Mouse (Mus musculus) ES-Bruce4 (cell line): ENCODE data around the gene Dmpk. TPM values are rescaled to one million over a fixed set of nuclear protein-coding genes. Genes with fewer than 3 reads are reported as not detected.
"Not testable (repeated sequence)": the region's sequence is repeated elsewhere in the genome, so short reads cannot be mapped to it uniquely, and the experiment has no call there.

ENCODE experiments used
- H3K27ac ChIP-seq: 2 replicates; pipeline ENCODE4 v1.5.1; 2012; ENCODE audit warnings: low read length, inconsistent platforms; ENCODE audit not compliant: insufficient read depth
- H3K27me3 ChIP-seq: 2 replicates; pipeline ENCODE4 v1.6.1; 2012; ENCODE audit warnings: mild to moderate bottlenecking, low read length, inconsistent platforms; ENCODE audit not compliant: control insufficient read depth, poor library complexity, insufficient read depth, severe bottlenecking
- H3K36me3 ChIP-seq: 2 replicates; pipeline ENCODE4 v1.6.1; 2012; ENCODE audit warnings: inconsistent platforms, mild to moderate bottlenecking, low read length, moderate library complexity; ENCODE audit not compliant: control insufficient read depth, poor library complexity, insufficient read depth, severe bottlenecking
- H3K4me1 ChIP-seq: one replicate; pipeline ENCODE4 v1.8.1; 2011; ENCODE audit warnings: low read length; ENCODE audit not compliant: control insufficient read depth, insufficient read depth
- H3K4me3 ChIP-seq: 2 replicates; pipeline ENCODE4 v1.5.1; 2011; ENCODE audit warnings: low read depth, mild to moderate bottlenecking, low read length
- H3K9ac ChIP-seq: 2 replicates; pipeline ENCODE4 v1.6.1; 2012; ENCODE audit warnings: low read depth, mild to moderate bottlenecking, inconsistent platforms; ENCODE audit not compliant: poor library complexity, severe bottlenecking
- H3K9me3 ChIP-seq: replicated peaks from 2 replicates; pipeline ENCODE4 v1.6.1; 2012; ENCODE audit warnings: mild to moderate bottlenecking, low read length, inconsistent platforms; ENCODE audit not compliant: control insufficient read depth, poor library complexity, insufficient read depth, severe bottlenecking
- CTCF ChIP-seq: IDR thresholded peaks from one replicate; pipeline ENCODE4 v1.8.1; 2011; ENCODE audit warnings: low read depth, low read length
- EP300 ChIP-seq: IDR thresholded peaks from 2 replicates; pipeline ENCODE4 v1.6.1; 2011; ENCODE audit warnings: low read depth, low read length; ENCODE audit not compliant: insufficient read depth
- POLR2A ChIP-seq: IDR thresholded peaks from one replicate; pipeline ENCODE4 v1.8.1; 2011; ENCODE audit warnings: low read length; ENCODE audit not compliant: insufficient read depth
- polyA plus RNA-seq: library from polyadenylated mRNA; stranded (reverse); fragments of >200 nt; gene quantifications from 2 replicates; pipeline ENCODE4 v1.2.4, GENCODE M21; 2011; ENCODE audit warnings: low read depth; ENCODE audit not compliant: missing spikeins, insufficient read depth, insufficient read length

The Dmpk gene
- polyA plus RNA-seq, 1 experiment, result 19.5 TPM

GRCm38 (mm10) chr7:19057405-19057804, 26.2 kb upstream of the Dmpk start:
- no peak overlapping the region for H3K4me3 ChIP-seq
- H3K9me3 ChIP-seq, result no peaks in the 10 kb centered on the region
- no peak overlapping the region for H3K9ac ChIP-seq
- no peaks in the 10 kb centered on the region for H3K27me3 ChIP-seq
- H3K36me3 ChIP-seq, result no peaks in the 10 kb centered on the region
- H3K27ac ChIP-seq, result no peak overlapping the region
- no peak for TF ChIP-seq POLR2A
- no peak for TF ChIP-seq CTCF
- TF ChIP-seq EP300, result no peak
- no peaks in the 10 kb centered on the region for H3K4me1 ChIP-seq

DNA sequence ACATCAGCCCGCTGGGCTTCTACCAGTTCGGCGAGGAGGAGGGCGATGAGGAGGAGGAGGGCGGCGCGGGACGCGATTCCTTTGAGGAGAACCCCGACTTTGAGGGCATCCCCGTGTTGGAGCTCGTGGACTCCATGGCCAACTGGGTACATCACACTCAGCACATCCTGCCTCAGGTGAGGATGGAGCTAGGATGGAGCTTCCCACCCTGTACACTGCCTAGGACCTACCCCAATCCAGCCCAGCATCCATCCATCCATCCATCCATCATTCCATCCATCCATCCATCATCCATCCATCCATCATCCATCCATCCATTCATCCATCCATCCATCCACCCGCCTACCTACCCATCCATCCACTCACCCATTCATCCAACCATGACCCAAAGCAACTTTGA, 17.8 kb upstream of the Dmpk start:
- no peak overlapping the region for H3K27ac ChIP-seq

GRCm38 (mm10) chr7:19067063-19067462, 16.6 kb upstream of the Dmpk start:
- Histone ChIP-seq H3K27ac (no peak overlapping the region), H3K36me3 (no peaks in the 10 kb centered on the region), H3K9me3 (no peaks in the 10 kb centered on the region), H3K4me3 (no peak overlapping the region), H3K27me3 (no peaks in the 10 kb centered on the region), H3K9ac (no peak overlapping the region), H3K4me1 (no peaks in the 10 kb centered on the region)
- TF ChIP-seq EP300, result no peak
- TF ChIP-seq POLR2A, result no peak
- no peak for TF ChIP-seq CTCF

More for the DNA sequence above, 17.8 kb upstream of the Dmpk start:
- TF ChIP-seq EP300, result no peak
- no peak for TF ChIP-seq POLR2A
- no peak for TF ChIP-seq CTCF
- Histone ChIP-seq H3K9ac (no peak overlapping the region), H3K4me3 (peak overlapping the region; percentile 38), H3K27me3 (no peaks in the 10 kb centered on the region), H3K36me3 (no peaks in the 10 kb centered on the region), H3K4me1 (no peaks in the 10 kb centered on the region), H3K9me3 (no peaks in the 10 kb centered on the region)

DNA sequence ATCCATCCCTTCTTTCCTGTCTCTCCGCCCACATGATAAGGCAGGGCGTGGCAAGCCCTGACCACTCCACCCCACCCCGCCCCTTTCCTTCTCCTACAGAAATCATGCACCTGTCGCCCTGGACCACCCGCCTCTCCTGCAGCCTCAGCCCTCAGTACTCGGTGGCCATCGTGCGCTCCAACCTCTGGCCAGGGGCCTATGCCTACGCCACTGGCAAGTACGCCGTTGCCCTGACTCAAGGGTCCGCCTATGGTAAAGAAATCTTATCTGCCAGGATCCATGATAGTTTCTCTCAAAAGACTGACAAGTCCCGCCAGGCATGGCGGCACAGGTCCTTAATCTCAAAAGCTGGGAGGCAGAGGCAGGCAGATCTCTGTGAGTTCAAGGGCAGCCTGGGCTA, 15.7 kb upstream of the Dmpk start:
- H3K27me3 ChIP-seq, result no peaks in the 10 kb centered on the region
- no peak overlapping the region for H3K9ac ChIP-seq
- peak overlapping the region; percentile 34 for H3K4me3 ChIP-seq
- no peaks in the 10 kb centered on the region for H3K4me1 ChIP-seq
- no peak for TF ChIP-seq CTCF
- TF ChIP-seq POLR2A, result no peak
- no peak for TF ChIP-seq EP300
- H3K36me3 ChIP-seq, result no peaks in the 10 kb centered on the region
- H3K27ac ChIP-seq, result no peak overlapping the region
- no peaks in the 10 kb centered on the region for H3K9me3 ChIP-seq

DNA sequence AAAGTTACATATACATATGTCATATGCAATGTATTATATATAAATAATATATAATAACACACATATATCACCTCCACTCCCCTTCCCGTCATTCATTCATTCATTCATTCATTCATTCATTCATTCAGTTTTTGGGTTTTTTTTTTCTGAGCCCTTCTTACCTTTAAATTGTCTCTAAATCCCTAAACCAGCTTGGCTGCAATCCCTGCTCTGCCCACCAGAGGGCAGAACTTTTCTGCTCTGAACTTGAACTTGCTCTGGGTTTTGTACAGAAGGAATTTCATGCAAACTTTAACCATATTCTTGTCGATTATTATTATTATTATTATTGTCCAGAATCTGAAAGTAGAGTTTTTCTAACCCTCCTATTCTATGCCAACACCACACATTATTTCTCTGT, 14.9 kb upstream of the Dmpk start:
- Histone ChIP-seq H3K9ac (no peak overlapping the region), H3K36me3 (no peaks in the 10 kb centered on the region), H3K27me3 (no peaks in the 10 kb centered on the region), H3K4me3 (no peak overlapping the region), H3K9me3 (no peaks in the 10 kb centered on the region), H3K4me1 (no peaks in the 10 kb centered on the region), H3K27ac (no peak overlapping the region)
- no peak for TF ChIP-seq EP300
- no peak for TF ChIP-seq POLR2A
- TF ChIP-seq CTCF, result peak; percentile 41

GRCm38 (mm10) chr7:19069500-19069899, 14.1 kb upstream of the Dmpk start:
- H3K27ac ChIP-seq, result no peak overlapping the region
- no peak for TF ChIP-seq EP300
- TF ChIP-seq POLR2A, result no peak
- peak; percentile 85 for TF ChIP-seq CTCF
- no peaks in the 10 kb centered on the region for H3K27me3 ChIP-seq
- H3K9me3 ChIP-seq, result no peaks in the 10 kb centered on the region
- H3K4me1 ChIP-seq, result no peaks in the 10 kb centered on the region
- no peaks in the 10 kb centered on the region for H3K36me3 ChIP-seq
- no peak overlapping the region for H3K9ac ChIP-seq
- H3K4me3 ChIP-seq, result no peak overlapping the region

DNA sequence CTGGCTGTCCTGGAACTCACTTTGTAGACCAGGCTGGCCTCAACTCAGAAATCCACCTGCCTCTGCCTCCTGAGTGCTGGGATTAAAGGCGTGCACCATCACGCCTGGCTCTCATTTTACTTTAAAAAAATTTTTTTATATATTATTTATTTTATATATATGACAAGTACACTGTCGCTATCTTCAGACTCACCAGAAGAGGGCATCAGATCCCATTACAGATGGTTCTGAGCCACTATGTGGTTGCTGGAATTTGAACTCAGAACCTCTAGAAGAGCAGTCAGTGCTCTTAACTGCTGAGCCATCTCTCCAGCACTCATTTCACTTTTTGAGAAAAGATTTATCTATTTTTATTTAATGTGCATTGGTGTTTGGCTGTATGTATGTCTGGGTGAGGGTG, 12.6 kb upstream of the Dmpk start:
- not testable (repeated sequence) for H3K27ac ChIP-seq, H3K4me1 ChIP-seq, H3K36me3 ChIP-seq, H3K9ac ChIP-seq, H3K4me3 ChIP-seq, H3K9me3 ChIP-seq, H3K27me3 ChIP-seq
